Mouse (Mus musculus) MEL (cell line): ENCODE data around the gene Cort. TPM values are rescaled to one million over a fixed set of nuclear protein-coding genes. Genes with fewer than 3 reads are reported as not detected.

Experiments
- DNase-seq: peaks from one replicate; pipeline ENCODE4 v3.0.0; 2011; ENCODE audit warnings: low read depth, low spot score
- H3K27ac ChIP-seq: 2 replicates; pipeline ENCODE4 v1.5.1; 2012; ENCODE audit warnings: low read depth, mild to moderate bottlenecking, control low read depth, low read length, moderate library complexity; ENCODE audit not compliant: control insufficient read depth
- H3K27me3 ChIP-seq, 2 experiments: fragments of 150-350 bp in 1 of 2; sonication (generic) in 1 of 2; 2 replicates each; pipeline ENCODE4 v1.6.1; 2012; ENCODE audit warnings: low read length in 2 of 2, mild to moderate bottlenecking in 2 of 2, improper control_type of control experiment in 1 of 2, moderate library complexity in 1 of 2; ENCODE audit not compliant: insufficient read depth in 2 of 2, control insufficient read depth in 1 of 2
- H3K36me3 ChIP-seq, 2 experiments: 2 replicates each; pipeline ENCODE4 v1.6.1; 2012 to 2014; ENCODE audit warnings: low read length in 2 of 2, improper control_type of control experiment in 1 of 2, inconsistent platforms in 1 of 2, mild to moderate bottlenecking in 1 of 2; ENCODE audit not compliant: insufficient read depth in 2 of 2, control insufficient read depth in 1 of 2
- H3K4me1 ChIP-seq, 2 experiments: fragments of 150-350 bp in 1 of 2; sonication (generic) in 1 of 2; 2 replicates each; pipeline ENCODE4 v1.6.1; 2012; ENCODE audit warnings: low read length in 2 of 2, improper control_type of control experiment in 1 of 2, mild to moderate bottlenecking in 1 of 2; ENCODE audit not compliant: insufficient read depth in 2 of 2, control insufficient read depth in 1 of 2
- H3K4me3 ChIP-seq, 2 experiments: fragments of 150-350 bp in 1 of 2; sonication (generic) in 1 of 2; 2 replicates each; pipeline ENCODE4 v1.5.1; 2012; ENCODE audit warnings: low read depth in 2 of 2, low read length in 2 of 2, mild to moderate bottlenecking in 2 of 2, moderate library complexity in 2 of 2, control low read depth in 1 of 2, improper control_type of control experiment in 1 of 2; ENCODE audit not compliant: control insufficient read depth in 1 of 2, insufficient read depth in 1 of 2
- H3K79me2 ChIP-seq: 2 replicates; pipeline ENCODE4 v1.6.1; 2012; ENCODE audit warnings: mild to moderate bottlenecking, low read length, moderate library complexity; ENCODE audit not compliant: control insufficient read depth, poor library complexity, insufficient read depth
- H3K9ac ChIP-seq: 2 replicates; pipeline ENCODE4 v1.6.1; 2012; ENCODE audit warnings: low read depth, mild to moderate bottlenecking, control low read depth, low read length, moderate library complexity; ENCODE audit not compliant: control insufficient read depth, poor library complexity, severe bottlenecking
- H3K9me3 ChIP-seq: fragments of 150-350 bp; sonication (generic); replicated peaks from 2 replicates; pipeline ENCODE4 v1.6.1; 2012; ENCODE audit warnings: mild to moderate bottlenecking, low read length, improper control_type of control experiment, moderate library complexity; ENCODE audit not compliant: insufficient read depth
- BHLHE40 ChIP-seq: IDR thresholded peaks from 2 replicates; pipeline ENCODE4 v1.6.1; 2012; ENCODE audit warnings: low read depth, mild to moderate bottlenecking, inconsistent platforms, low read length, improper control_type of control experiment, borderline replicate concordance
- CHD1 ChIP-seq: IDR thresholded peaks from 2 replicates; pipeline ENCODE4 v1.6.1; 2012; ENCODE audit warnings: low read depth, mild to moderate bottlenecking, inconsistent platforms, low read length, improper control_type of control experiment
- ELF1 ChIP-seq: IDR thresholded peaks from 2 replicates; pipeline ENCODE4 v1.6.1; 2014; ENCODE audit warnings: low read depth, mild to moderate bottlenecking, inconsistent platforms, low read length, improper control_type of control experiment, moderate library complexity
- ETS1 ChIP-seq: IDR thresholded peaks from 2 replicates; pipeline ENCODE4 v1.6.1; 2012; ENCODE audit warnings: low read depth, mild to moderate bottlenecking, inconsistent platforms, low read length, improper control_type of control experiment, moderate library complexity
- GABPA ChIP-seq: IDR thresholded peaks from 2 replicates; pipeline ENCODE4 v1.6.1; 2012; ENCODE audit warnings: low read depth, mild to moderate bottlenecking, inconsistent platforms, low read length, improper control_type of control experiment, moderate library complexity
- GATA1 ChIP-seq: IDR thresholded peaks from 2 replicates; pipeline ENCODE4 v1.6.1; 2011; ENCODE audit warnings: low read depth, low read length, improper control_type of control experiment
- KAT2A ChIP-seq: conservative IDR thresholded peaks from 2 replicates; pipeline ENCODE4 v1.6.1; 2012; ENCODE audit warnings: low read depth, low read length, improper control_type of control experiment, inconsistent platforms
- MAZ ChIP-seq: IDR thresholded peaks from 2 replicates; pipeline ENCODE4 v1.6.1; 2012; ENCODE audit warnings: low read depth, mild to moderate bottlenecking, inconsistent platforms, low read length, improper control_type of control experiment
- MYB ChIP-seq: IDR thresholded peaks from 2 replicates; pipeline ENCODE4 v1.6.1; 2011; ENCODE audit warnings: mild to moderate bottlenecking, low read depth, low read length, improper control_type of control experiment
- NELFE ChIP-seq: IDR thresholded peaks from 2 replicates; pipeline ENCODE4 v1.6.1; 2011; ENCODE audit warnings: low read depth, low read length, improper control_type of control experiment
- NRF1 ChIP-seq: IDR thresholded peaks from 2 replicates; pipeline ENCODE4 v1.6.1; 2014; ENCODE audit warnings: low read depth, mild to moderate bottlenecking, inconsistent platforms, low read length, improper control_type of control experiment, moderate library complexity; ENCODE audit not compliant: poor library complexity, insufficient read depth, severe bottlenecking
- POLR2A ChIP-seq, 2 experiments: IDR thresholded peaks; 2 replicates each; pipeline ENCODE4 v1.6.1; 2011 to 2012; ENCODE audit warnings: low read length in 2 of 2, mild to moderate bottlenecking in 2 of 2, control low read depth in 1 of 2, improper control_type of control experiment in 1 of 2, low read depth in 1 of 2, moderate library complexity in 1 of 2; ENCODE audit not compliant: control insufficient read depth in 1 of 2, insufficient read depth in 1 of 2, poor library complexity in 1 of 2
- TBP ChIP-seq: IDR thresholded peaks from 2 replicates; pipeline ENCODE4 v1.8.0; 2011; ENCODE audit warnings: low read depth, low read length, improper control_type of control experiment
- TCF12 ChIP-seq: IDR thresholded peaks from 2 replicates; pipeline ENCODE4 v1.6.1; 2014; ENCODE audit warnings: low read depth, mild to moderate bottlenecking, inconsistent platforms, low read length, improper control_type of control experiment, moderate library complexity
- UBTF ChIP-seq: IDR thresholded peaks from 2 replicates; pipeline ENCODE4 v1.6.1; 2012; ENCODE audit warnings: low read depth, mild to moderate bottlenecking, inconsistent platforms, low read length, improper control_type of control experiment, moderate library complexity, borderline replicate concordance; ENCODE audit not compliant: insufficient read depth
- ZC3H11A ChIP-seq: IDR thresholded peaks from 2 replicates; pipeline ENCODE4 v1.6.1; 2012; ENCODE audit warnings: low read depth, mild to moderate bottlenecking, inconsistent platforms, low read length, improper control_type of control experiment
- ZKSCAN1 ChIP-seq: IDR thresholded peaks from 2 replicates; pipeline ENCODE4 v1.6.1; 2012; ENCODE audit warnings: low read depth, mild to moderate bottlenecking, inconsistent platforms, low read length, improper control_type of control experiment, moderate library complexity
- polyA plus RNA-seq, 2 experiments: library from polyadenylated mRNA; stranded (reverse) in 1 of 2; unstranded in 1 of 2; fragments of >175 nt in 1 of 2; fragments of >200 nt in 1 of 2; gene quantifications; 2 replicates each; pipeline versions ENCODE4 v1.2.1 to v1.2.4; 2012; ENCODE audit warnings: low replicate concordance in 2 of 2, low read depth in 1 of 2; ENCODE audit not compliant: insufficient read length in 2 of 2, insufficient read depth in 1 of 2, missing spikeins in 1 of 2
- total RNA-seq: library from RNA; depleted of rRNA; stranded (reverse); fragments of 300-350 nt; gene quantifications from 2 replicates; pipeline ENCODE4 v1.2.3, GENCODE M21; 2012

Cort gene
- total and polyA plus RNA-seq, 3 experiments = 0.39 to 2.0 TPM; not detected in 1

DNA sequence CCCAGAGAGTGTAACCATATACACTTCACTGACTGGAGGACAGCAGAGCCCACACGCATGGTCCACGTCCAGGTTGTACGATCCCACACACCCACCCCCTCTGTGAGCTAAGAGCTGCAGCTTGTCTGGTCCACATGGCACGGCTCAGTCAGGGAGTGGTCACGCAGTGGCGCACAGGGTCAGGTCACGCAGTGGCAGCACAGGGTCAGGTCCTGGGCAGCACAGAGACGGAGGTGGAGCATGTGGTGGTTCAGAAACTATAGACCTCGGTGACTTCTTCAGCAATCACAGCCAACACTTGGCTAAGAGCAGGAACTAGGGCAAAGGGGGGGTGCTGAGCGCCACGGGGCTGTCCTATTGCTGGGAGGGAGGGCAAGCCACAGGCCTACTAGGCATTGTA, 23.7 kb upstream of the Cort start:
- peaks cover 0 to 6% of the 10 kb centered on the region in 2 experiments; a peak in 3 of 4 replicates for H3K36me3 ChIP-seq
- no peaks in the 10 kb centered on the region for H3K79me2 ChIP-seq
- H3K4me3 ChIP-seq = no peak overlapping the region
- no peak overlapping the region for H3K27ac ChIP-seq
- H3K4me1 ChIP-seq = no peaks in the 10 kb centered on the region; a peak in 1 of 4 replicates
- no peak for DNase-seq
- H3K9me3 ChIP-seq = no peaks in the 10 kb centered on the region
- H3K9ac ChIP-seq = no peak overlapping the region
- TF ChIP-seq UBTF (no peak), KAT2A (no peak), MYB (no peak), ETS1 (no peak), BHLHE40 (no peak), MAZ (no peak), POLR2A (IDR thresholded peaks at IDR 0.05; ENCODE audit: control insufficient read depth in 1 of 2, insufficient read depth in 1 of 2, low read depth in 1 of 2, low read length in 2 of 2, poor library complexity in 1 of 2) (no peak), TBP (no peak), NRF1 (no peak), ZKSCAN1 (no peak), GABPA (no peak), NELFE (no peak), GATA1 (no peak)
- H3K27me3 ChIP-seq = no peaks in the 10 kb centered on the region

DNA sequence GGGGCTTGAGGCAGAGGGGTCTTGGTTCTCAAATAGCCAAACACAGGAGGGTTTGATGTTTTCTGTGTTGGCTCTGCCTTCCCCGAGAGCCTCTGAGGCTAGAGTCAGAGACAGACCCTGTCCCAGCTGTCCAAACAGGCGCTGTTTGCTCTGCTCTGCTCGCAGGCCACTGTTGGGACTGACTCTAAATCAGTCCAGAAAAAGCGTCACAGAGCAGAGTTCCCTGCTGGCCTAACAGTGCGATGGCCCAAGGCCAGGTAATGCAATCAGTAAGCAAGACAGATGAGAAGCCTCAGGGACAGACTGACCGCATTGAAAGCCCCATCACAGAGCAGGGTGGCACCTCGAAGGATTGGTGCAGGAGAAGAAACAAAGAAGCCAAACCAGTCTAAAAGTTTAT, 23.0 kb upstream of the Cort start:
- TF ChIP-seq GATA1 (no peak), CHD1 (no peak), MYB (no peak), ZC3H11A (no peak), ETS1 (no peak), ELF1 (no peak), MAZ (no peak), TCF12 (no peak)
- H3K27me3 ChIP-seq = no peaks in the 10 kb centered on the region
- H3K4me1 ChIP-seq = no peaks in the 10 kb centered on the region; a peak in 1 of 4 replicates
- H3K79me2 ChIP-seq = no peaks in the 10 kb centered on the region
- H3K4me3 ChIP-seq = no peak overlapping the region
- peaks cover 0 to 2% of the 10 kb centered on the region in 2 experiments; a peak in 3 of 4 replicates for H3K36me3 ChIP-seq
- no peak overlapping the region for H3K27ac ChIP-seq
- H3K9ac ChIP-seq = no peak overlapping the region
- no peaks in the 10 kb centered on the region for H3K9me3 ChIP-seq
- DNase-seq = no peak
